ENCODE assay signal across 18 mouse cellular contexts in the genomic region with DNA sequence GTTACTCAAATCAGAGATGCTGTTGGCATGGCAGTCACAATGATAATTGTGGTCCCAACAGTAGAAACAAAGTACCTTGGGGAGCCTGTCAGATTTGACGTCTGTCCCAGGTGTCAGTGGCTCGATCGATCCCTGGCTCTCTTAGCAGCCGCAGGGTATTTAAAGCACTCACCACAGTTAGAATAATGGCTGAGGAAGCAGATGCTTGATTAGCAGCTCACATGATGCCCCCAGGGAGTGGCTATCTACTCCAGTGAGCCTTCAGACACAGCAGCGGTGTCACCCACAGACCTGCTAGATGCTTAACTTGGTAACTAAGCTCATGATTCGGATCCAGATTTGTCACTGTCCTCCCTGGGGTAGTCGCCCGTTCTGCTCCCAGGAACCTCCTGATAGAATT. TPM values are rescaled to one million over a fixed set of nuclear protein-coding genes. Genes with fewer than 3 reads are reported as not detected.
A peak's percentile ranks its signal among the peaks of the same experiment; 100 is the strongest.
DNase-seq lines count a peak whose midpoint lies in the region; ATAC-seq and TF ChIP-seq lines count a peak whose summit lies in the region.
"Had no signal": no experiment of that assay in that cellular context is flagged by ENCODE, and none has a peak within 500 bp of the region (broad histone marks: within the 10 kb centered on the region; RNA-seq: fewer than 3 reads in every experiment).

No protein-coding gene starts in this region.

- H3K27me3 ChIP-seq in midbrain, embryonic 14.5 days (ENCODE audit: control insufficient read depth, insufficient read depth, low read length) = no peaks in the 10 kb centered on the region
- no peaks in the 10 kb centered on the region for H3K27me3 ChIP-seq in midbrain, embryonic 13.5 days
- H3K27me3 ChIP-seq in MEL (ENCODE audit: control insufficient read depth in 1 of 2, insufficient read depth in 2 of 2, low read length in 2 of 2) = no peaks in the 10 kb centered on the region
- no peaks in the 10 kb centered on the region for H3K27me3 ChIP-seq in splenic B cell, adult 2 months (ENCODE audit: control insufficient read depth, insufficient read depth, low read length, poor library complexity, severe bottlenecking)
- no peaks in the 10 kb centered on the region for H3K27me3 ChIP-seq in intestine, embryonic 16.5 days (replicated peaks; ENCODE audit: control insufficient read depth, insufficient read depth, low read length)
- H3K27me3 ChIP-seq: embryonic facial prominence, embryonic 12.5 days; kidney, embryonic 15.5 days; neural tube, embryonic 12.5 days had no signal

- H3K9me3 ChIP-seq in midbrain, embryonic 14.5 days (ENCODE audit: control insufficient read depth, low read length) = no peaks in the 10 kb centered on the region
- no peaks in the 10 kb centered on the region for H3K9me3 ChIP-seq in midbrain, embryonic 13.5 days
- H3K9me3 ChIP-seq in MEL (replicated peaks; ENCODE audit: insufficient read depth, low read length) = no peaks in the 10 kb centered on the region
- H3K9me3 ChIP-seq in intestine, embryonic 16.5 days (ENCODE audit: control insufficient read depth, low read length) = no peaks in the 10 kb centered on the region
- H3K9me3 ChIP-seq: embryonic facial prominence, embryonic 12.5 days; kidney, embryonic 15.5 days; neural tube, embryonic 12.5 days had no signal

- H3K4me3 ChIP-seq in midbrain, embryonic 14.5 days (replicated peaks; ENCODE audit: low read depth, low read length) = no peak overlapping the region
- H3K4me3 ChIP-seq in midbrain, embryonic 13.5 days (replicated peaks) = no peak overlapping the region
- H3K4me3 ChIP-seq in MEL (ENCODE audit: control insufficient read depth in 1 of 2, insufficient read depth in 1 of 2, low read depth in 2 of 2, low read length in 2 of 2) = peak overlapping the region in 1 of 2 experiments; percentile 15; a peak in 2 of 4 replicates
- no peak overlapping the region for H3K4me3 ChIP-seq in intestine, embryonic 16.5 days (ENCODE audit: low read length)
- H3K4me3 ChIP-seq: embryonic facial prominence, embryonic 12.5 days; kidney, embryonic 15.5 days; neural tube, embryonic 12.5 days had no signal

- H3K4me2 ChIP-seq in midbrain, embryonic 14.5 days (ENCODE audit: low read length) = no peak overlapping the region
- H3K4me2 ChIP-seq in midbrain, embryonic 13.5 days (replicated peaks) = no peak overlapping the region
- no peak overlapping the region for H3K4me2 ChIP-seq in intestine, embryonic 16.5 days (ENCODE audit: low read depth, low read length)
- H3K4me2 ChIP-seq: embryonic facial prominence, embryonic 12.5 days; kidney, embryonic 15.5 days; neural tube, embryonic 12.5 days had no signal

- ATAC-seq in midbrain, embryonic 14.5 days (ENCODE audit: low FRiP score, low TSS enrichment) = no peak
- no peak for ATAC-seq in midbrain, embryonic 13.5 days
- peak; percentile 39; the same call in 1 of the 2 replicates for ATAC-seq in megakaryocyte, adult 5-6 weeks (ENCODE audit: poor library complexity, severe bottlenecking)
- no peak for ATAC-seq in intestine, embryonic 16.5 days
- ATAC-seq: activated CD4-positive, CD25-positive, alpha-beta regulatory T cell, adult 4 months; forebrain, embryonic 14.5 days had no signal

- no peaks in the 10 kb centered on the region for H3K36me3 ChIP-seq in midbrain, embryonic 14.5 days (ENCODE audit: control insufficient read depth, insufficient read depth, low read length)
- no peaks in the 10 kb centered on the region for H3K36me3 ChIP-seq in midbrain, embryonic 13.5 days
- H3K36me3 ChIP-seq in MEL (ENCODE audit: control insufficient read depth in 1 of 2, insufficient read depth in 2 of 2, low read length in 2 of 2) = peaks cover 0 to 37% of the 10 kb centered on the region in 2 experiments; a peak in 2 of 4 replicates
- H3K36me3 ChIP-seq in splenic B cell, adult 2 months (ENCODE audit: control insufficient read depth, insufficient read depth, low read length, poor library complexity, severe bottlenecking) = no peaks in the 10 kb centered on the region
- no peaks in the 10 kb centered on the region for H3K36me3 ChIP-seq in intestine, embryonic 16.5 days (ENCODE audit: control insufficient read depth, insufficient read depth, low read length)
- H3K36me3 ChIP-seq: embryonic facial prominence, embryonic 12.5 days; kidney, embryonic 15.5 days; neural tube, embryonic 12.5 days had no signal

- H3K4me1 ChIP-seq in midbrain, embryonic 14.5 days (ENCODE audit: control insufficient read depth, insufficient read depth, low read length) = no peaks in the 10 kb centered on the region
- no peaks in the 10 kb centered on the region for H3K4me1 ChIP-seq in midbrain, embryonic 13.5 days (replicated peaks)
- peaks cover 8 to 36% of the 10 kb centered on the region in 2 experiments for H3K4me1 ChIP-seq in MEL (ENCODE audit: control insufficient read depth in 1 of 2, insufficient read depth in 2 of 2, low read length in 2 of 2)
- H3K4me1 ChIP-seq in intestine, embryonic 16.5 days (ENCODE audit: control insufficient read depth, insufficient read depth, low read length) = no peaks in the 10 kb centered on the region
- H3K4me1 ChIP-seq: embryonic facial prominence, embryonic 12.5 days; kidney, embryonic 15.5 days; neural tube, embryonic 12.5 days had no signal

- no peak for TF ChIP-seq EP300 in MEL (IDR thresholded peaks at IDR 0.05; ENCODE audit: low read depth in 1 of 2, low read length in 2 of 2)

- 46% methylated on average over 8 of the region's 8 CpGs for WGBS in midbrain, embryonic 14.5 days
- WGBS in midbrain, embryonic 13.5 days = 53% methylated on average over 8 of the region's 8 CpGs
- 53% methylated on average over 8 of the region's 8 CpGs for WGBS in intestine, embryonic 16.5 days

- TF ChIP-seq RAD21 in MEL (IDR thresholded peaks at IDR 0.05; ENCODE audit: low read depth, low read length) = no peak

- peak; percentile 17 for DNase-seq in midbrain, embryonic 14.5 days
- peak; percentile 57 for DNase-seq in MEL (ENCODE audit: low read depth, low spot score)
- DNase-seq in splenic B cell, adult 2 months (ENCODE audit: low read depth, low spot score) = peak; percentile 74
- no peak for DNase-seq in cerebellum, postnatal 25 days
- DNase-seq: cerebellum, adult 18-20 months; gastrocnemius, postnatal 10 days; right cerebral cortex, adult 18-20 months; thymus, postnatal 36 days had no signal

- H3K9ac ChIP-seq in midbrain, embryonic 14.5 days (replicated peaks; ENCODE audit: low read length) = no peak overlapping the region
- H3K9ac ChIP-seq in midbrain, embryonic 13.5 days (replicated peaks) = no peak overlapping the region
- H3K9ac ChIP-seq in MEL (ENCODE audit: control insufficient read depth, low read depth, low read length, poor library complexity, severe bottlenecking) = no peak overlapping the region; the same call in 1 of the 2 replicates
- no peak overlapping the region for H3K9ac ChIP-seq in intestine, embryonic 16.5 days (ENCODE audit: low read depth, low read length)
- H3K9ac ChIP-seq: embryonic facial prominence, embryonic 12.5 days; kidney, embryonic 15.5 days; liver, embryonic 14.5 days; neural tube, embryonic 12.5 days had no signal

- no peaks in the 10 kb centered on the region for H3K79me2 ChIP-seq in MEL (ENCODE audit: control insufficient read depth, insufficient read depth, low read length, poor library complexity)

- TF ChIP-seq CTCF in MEL (IDR thresholded peaks at IDR 0.05 in 2 of 3, conservative IDR thresholded peaks at IDR 0.05 in 1 of 3; ENCODE audit: control insufficient read depth in 1 of 3, insufficient read depth in 1 of 3, low read depth in 2 of 3, low read length in 3 of 3, poor library complexity in 1 of 3, severe bottlenecking in 1 of 3) = no peak

- H3K27ac ChIP-seq in midbrain, embryonic 14.5 days (replicated peaks; ENCODE audit: low read depth, low read length) = no peak overlapping the region
- H3K27ac ChIP-seq in midbrain, embryonic 13.5 days = no peak overlapping the region
- peak overlapping the region; percentile 5 for H3K27ac ChIP-seq in MEL (ENCODE audit: control insufficient read depth, low read depth, low read length)
- no peak overlapping the region for H3K27ac ChIP-seq in intestine, embryonic 16.5 days (ENCODE audit: low read length)
- H3K27ac ChIP-seq: embryonic facial prominence, embryonic 12.5 days; kidney, embryonic 15.5 days; liver, embryonic 14.5 days; macrophage; neural tube, embryonic 12.5 days had no signal

- TF ChIP-seq POLR2A in MEL (IDR thresholded peaks at IDR 0.05; ENCODE audit: control insufficient read depth in 1 of 2, insufficient read depth in 1 of 2, low read depth in 1 of 2, low read length in 2 of 2, poor library complexity in 1 of 2) = no peak

RNA-seq across cellular contexts. Expression of a gene that starts 28.0 kb away (rescaled TPM):
- polyA plus RNA-seq in midbrain, embryonic 14.5 days (2014; fragmentation: Nextera tagmentation; extraction: Ambion mirVana) = 104 and 112 TPM in 2 replicates
- polyA plus RNA-seq in midbrain, embryonic 13.5 days (2015; fragmentation: Nextera tagmentation; extraction: Ambion mirVana) = 106 and 124 TPM in 2 replicates
- total RNA-seq in MEL (2012; rRNA removed) = 0.15 and 0.20 TPM in 2 replicates
- polyA plus RNA-seq in MEL (2012; ENCODE audit: insufficient read depth in 1 of 2, insufficient read length in 2 of 2, low read depth in 1 of 2, low replicate concordance in 2 of 2, missing spikeins in 1 of 2) = under 1 TPM in 1 of 2 experiments, not detected in 1; 0.26 TPM
- total RNA-seq in megakaryocyte, adult 5-6 weeks (2015) = not detected in 2 replicates
- not detected in 2 replicates for total RNA-seq in megakaryocyte, adult 5-6 weeks (2017)
- 5.2 and 6.5 TPM in 2 replicates for polyA plus RNA-seq in intestine, embryonic 16.5 days (2015; fragmentation: Nextera tagmentation; extraction: Ambion mirVana)

RNA-seq across cellular contexts. Expression of a gene that starts 28.2 kb away (rescaled TPM):
- polyA plus RNA-seq in midbrain, embryonic 14.5 days (2014; fragmentation: Nextera tagmentation; extraction: Ambion mirVana) = 1.5 and 2.8 TPM in 2 replicates
- 1.8 and 2.2 TPM in 2 replicates for polyA plus RNA-seq in midbrain, embryonic 13.5 days (2015; fragmentation: Nextera tagmentation; extraction: Ambion mirVana)
- 0.15 and 0.42 TPM in 2 replicates for total RNA-seq in MEL (2012; rRNA removed)
- polyA plus RNA-seq in MEL (2012; ENCODE audit: insufficient read depth in 1 of 2, insufficient read length in 2 of 2, low read depth in 1 of 2, low replicate concordance in 2 of 2, missing spikeins in 1 of 2) = under 1 TPM in 1 of 2 experiments, not detected in 1; 0.31 TPM
- 31.5 and 39.5 TPM in 2 replicates for total RNA-seq in megakaryocyte, adult 5-6 weeks (2015)
- total RNA-seq in megakaryocyte, adult 5-6 weeks (2017) = 58.7 and 60.8 TPM in 2 replicates
- polyA plus RNA-seq in intestine, embryonic 16.5 days (2015; fragmentation: Nextera tagmentation; extraction: Ambion mirVana) = 2.9 and 3.5 TPM in 2 replicates

RNA-seq across cellular contexts. Expression of a gene that starts 45.7 kb away (rescaled TPM):
- 68.4 and 77.3 TPM in 2 replicates for polyA plus RNA-seq in midbrain, embryonic 14.5 days (2014; fragmentation: Nextera tagmentation; extraction: Ambion mirVana)
- polyA plus RNA-seq in midbrain, embryonic 13.5 days (2015; fragmentation: Nextera tagmentation; extraction: Ambion mirVana) = 84.4 and 97.1 TPM in 2 replicates
- total RNA-seq in MEL (2012; rRNA removed) = 28.2 and 29.6 TPM in 2 replicates
- 10 to 100 TPM in 1 of 2 experiments, not detected in 1; 89.9 TPM for polyA plus RNA-seq in MEL (2012; ENCODE audit: insufficient read depth in 1 of 2, insufficient read length in 2 of 2, low read depth in 1 of 2, low replicate concordance in 2 of 2, missing spikeins in 1 of 2)
- 34.2 and 48.8 TPM in 2 replicates for total RNA-seq in megakaryocyte, adult 5-6 weeks (2015)
- 35.2 TPM in 2 replicates for total RNA-seq in megakaryocyte, adult 5-6 weeks (2017)
- polyA plus RNA-seq in intestine, embryonic 16.5 days (2015; fragmentation: Nextera tagmentation; extraction: Ambion mirVana) = 35.5 and 40.3 TPM in 2 replicates

RNA-seq across cellular contexts. Expression of a gene that starts 59.0 kb away (rescaled TPM):
- 3.4 and 4.8 TPM in 2 replicates for polyA plus RNA-seq in midbrain, embryonic 14.5 days (2014; fragmentation: Nextera tagmentation; extraction: Ambion mirVana)
- 4.0 and 4.4 TPM in 2 replicates for polyA plus RNA-seq in midbrain, embryonic 13.5 days (2015; fragmentation: Nextera tagmentation; extraction: Ambion mirVana)
- total RNA-seq in MEL (2012; rRNA removed) = 1.0 and 1.5 TPM in 2 replicates
- 1 to 10 TPM in 1 of 2 experiments, not detected in 1; 1.7 TPM for polyA plus RNA-seq in MEL (2012; ENCODE audit: insufficient read depth in 1 of 2, insufficient read length in 2 of 2, low read depth in 1 of 2, low replicate concordance in 2 of 2, missing spikeins in 1 of 2)
- total RNA-seq in megakaryocyte, adult 5-6 weeks (2015) = 2.6 and 3.0 TPM in 2 replicates
- 4.1 and 5.2 TPM in 2 replicates for total RNA-seq in megakaryocyte, adult 5-6 weeks (2017)
- polyA plus RNA-seq in intestine, embryonic 16.5 days (2015; fragmentation: Nextera tagmentation; extraction: Ambion mirVana) = 6.8 and 7.1 TPM in 2 replicates

Comparison
In these comparisons a context has a peak if more than half of its experiments do, and no peak if none do; other contexts are left out.
1. DNase-seq: peak in midbrain, embryonic 14.5 days (single experiment), MEL (single experiment) and splenic B cell, adult 2 months (single experiment); none in cerebellum, postnatal 25 days (0 of 2).
2. RNA of a gene that starts 28.0 kb away (polyA plus RNA-seq): 106 to 124 TPM in midbrain, embryonic 13.5 days and 104 to 112 TPM in midbrain, embryonic 14.5 days; 5.2 to 6.5 TPM in intestine, embryonic 16.5 days and 0.26 TPM in MEL; every median in the first group is over 10 times any median in the second.